Mouse (Mus musculus) urinary bladder, postnatal 14 days (tissue): ENCODE measurements around the gene G430095P16Rik.

Source experiments
- DNase-seq: peaks from one replicate; pipeline ENCODE4 v3.0.0; 2021; ENCODE audit warnings: low spot score

G430095P16Rik gene

GRCm38 (mm10) chr8:84722530-84722849 lies 317 bp upstream of the G430095P16Rik start:
- no peak for DNase-seq

GRCm38 (mm10) chr8:84723571-84723900 lies 729 bp downstream of the G430095P16Rik start:
- peak; percentile 29 for DNase-seq

- DNase-seq = no peak
Measured at GRCm38 (mm10) chr8:84724683-84725082, 1.9 kb downstream of the G430095P16Rik start.

DNA sequence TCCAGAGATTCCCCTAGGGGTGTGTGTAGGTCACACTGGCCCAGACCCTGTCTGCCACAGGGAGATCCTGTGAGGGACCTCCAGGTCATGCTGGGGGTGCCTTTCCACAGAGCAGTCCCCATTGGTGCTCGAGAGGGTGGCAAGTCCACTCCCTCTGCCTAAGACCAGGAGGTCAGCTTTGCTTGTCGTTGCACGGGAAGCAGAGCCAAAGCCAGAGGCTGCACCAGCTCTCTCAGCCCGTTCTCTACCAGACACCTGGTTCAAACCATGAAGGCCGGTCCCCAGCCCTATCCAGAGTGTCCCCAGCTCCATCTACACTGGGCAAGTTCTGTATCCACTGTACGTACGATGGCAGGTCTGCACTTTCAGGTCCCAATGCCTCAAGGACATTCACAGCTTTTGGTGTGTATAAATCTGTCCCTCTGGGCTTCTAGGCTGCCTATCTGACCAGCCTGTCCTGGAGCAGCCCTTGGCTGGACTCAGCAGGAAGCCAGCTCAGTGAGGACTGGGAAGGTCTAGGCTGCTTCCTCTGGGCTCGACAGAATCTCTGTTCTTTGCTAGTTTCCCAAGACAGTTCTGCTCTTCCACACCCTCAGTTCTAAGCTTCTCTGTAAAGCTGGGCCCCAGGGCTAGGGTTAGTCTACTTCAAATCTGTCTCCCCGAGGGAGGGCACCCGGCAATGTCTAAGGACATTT lies 2.6 kb downstream of the G430095P16Rik start:
- DNase-seq = no peak

DNA sequence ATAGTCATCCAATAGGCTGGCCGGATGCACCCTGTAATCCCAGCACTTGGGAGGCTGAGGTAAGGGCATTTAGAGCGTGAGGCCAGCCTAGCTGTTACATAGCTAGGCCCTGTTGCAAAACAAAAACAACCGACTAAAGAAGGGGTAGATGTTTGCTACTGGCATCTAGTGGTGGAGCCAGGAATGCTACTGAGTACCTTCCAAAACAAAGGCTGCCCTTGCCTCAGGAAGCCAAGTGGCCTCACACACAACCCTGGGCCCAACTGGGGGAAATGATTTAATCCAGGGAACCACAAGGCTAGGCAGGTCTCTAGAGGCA lies 3.1 kb downstream of the G430095P16Rik start:
- DNase-seq = peak; percentile 31

- no peak for DNase-seq
Measured at GRCm38 (mm10) chr8:84728474-84728873, 5.7 kb downstream of the G430095P16Rik start.

- no peak for DNase-seq
Measured at GRCm38 (mm10) chr8:84729921-84730362, 7.1 kb downstream of the G430095P16Rik start.

DNA sequence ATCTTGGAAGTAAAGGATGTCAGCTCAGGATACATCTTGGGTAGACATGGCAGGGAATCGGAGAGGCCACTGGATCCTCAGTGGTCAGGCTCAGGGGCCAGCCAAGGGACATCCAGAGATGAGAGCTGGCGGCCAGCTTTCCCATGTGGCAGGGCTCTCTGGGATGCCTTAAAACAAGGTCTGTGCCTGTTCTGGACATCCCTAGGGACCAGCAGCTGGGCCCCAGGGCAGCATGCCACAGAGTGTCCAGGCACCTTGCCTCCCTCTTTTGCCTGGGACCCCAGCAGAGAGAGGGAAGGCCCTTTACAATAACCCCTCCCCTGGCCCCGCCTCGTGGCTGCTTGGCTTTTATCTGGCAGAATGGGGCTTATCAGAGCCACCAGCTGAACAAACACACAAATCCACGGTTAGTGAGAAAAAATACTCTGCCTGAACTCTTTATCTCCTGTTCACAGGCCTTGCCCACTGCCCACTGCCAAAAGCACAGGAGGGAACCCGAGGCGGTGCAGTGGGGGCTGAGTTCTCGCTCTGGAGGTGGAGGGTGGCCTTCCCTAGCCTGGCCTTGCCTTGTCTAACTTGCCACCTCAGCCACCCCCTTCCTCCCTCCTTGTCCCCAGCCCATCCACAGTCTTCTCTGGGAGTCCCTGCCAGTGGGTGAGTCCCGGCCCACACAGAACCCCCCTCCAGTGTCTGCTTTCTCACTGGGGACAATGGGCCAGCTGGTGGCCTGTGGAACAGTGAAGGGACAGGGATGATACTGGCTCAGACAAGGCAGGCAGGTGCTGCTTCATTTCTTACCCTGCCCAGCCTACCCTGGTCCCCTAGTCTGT lies 7.9 kb downstream of the G430095P16Rik start:
- peak; percentile 40 for DNase-seq

- DNase-seq = no peak
Measured at GRCm38 (mm10) chr8:84731371-84732177, 8.8 kb downstream of the G430095P16Rik start.

DNA sequence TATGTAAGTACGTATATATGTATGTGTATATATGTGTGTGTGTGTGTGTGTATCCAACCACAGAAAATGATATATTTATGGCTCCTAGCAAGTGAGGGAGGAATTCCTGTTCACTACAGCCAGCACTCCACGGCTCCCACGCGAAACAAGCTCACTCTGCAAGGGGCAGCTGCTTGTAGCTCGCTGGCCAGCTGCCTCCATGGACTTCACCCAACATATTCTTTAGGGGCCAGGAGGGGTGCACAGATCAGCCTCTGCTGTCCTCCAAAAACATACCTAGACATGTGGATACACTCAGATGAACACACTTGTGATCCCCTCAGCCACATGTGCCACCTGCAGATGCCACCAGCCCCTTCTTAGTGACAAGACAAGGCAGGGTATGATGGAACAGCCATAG lies 9.7 kb downstream of the G430095P16Rik start:
- no peak for DNase-seq

DNA sequence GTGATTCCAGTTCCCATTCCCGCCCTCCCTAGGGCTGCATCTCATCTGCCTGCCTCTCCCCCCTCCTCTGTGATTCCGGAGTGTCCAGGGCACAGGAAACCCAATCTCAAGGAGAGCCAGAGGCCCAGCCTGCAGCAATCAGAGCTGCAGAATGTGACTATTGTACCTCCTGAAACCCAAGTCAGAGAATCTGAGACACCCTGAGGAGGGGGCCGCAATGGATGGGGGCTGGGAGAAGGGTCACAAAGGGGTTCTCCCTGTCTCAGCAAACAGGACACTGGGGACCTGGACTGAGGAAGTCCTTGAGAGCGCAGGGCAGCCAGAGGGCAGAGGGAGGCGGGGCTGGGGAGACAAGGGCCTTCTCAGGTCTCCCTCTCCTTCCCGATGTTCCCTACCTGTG lies 10.2 kb downstream of the G430095P16Rik start:
- no peak for DNase-seq

DNA sequence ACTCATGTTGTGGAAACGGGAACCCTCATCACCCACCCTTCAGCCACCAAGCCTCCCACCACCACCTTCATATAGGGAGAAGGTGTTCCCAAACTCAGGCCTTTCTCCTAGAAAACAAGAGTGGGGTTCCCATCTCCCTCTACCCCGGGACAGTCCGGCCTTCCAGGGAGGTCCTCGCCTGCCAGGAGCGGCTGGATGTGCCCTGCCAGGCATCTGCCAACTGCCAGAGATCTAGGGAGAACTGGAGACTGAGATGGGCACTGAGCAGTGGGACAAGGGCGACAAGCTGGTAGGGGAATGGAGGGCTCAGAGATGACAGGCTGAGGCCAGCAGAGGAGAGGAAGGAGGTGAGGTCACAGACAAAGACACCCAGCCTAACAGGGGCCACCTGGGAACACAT lies 11.2 kb downstream of the G430095P16Rik start:
- no peak for DNase-seq

DNA sequence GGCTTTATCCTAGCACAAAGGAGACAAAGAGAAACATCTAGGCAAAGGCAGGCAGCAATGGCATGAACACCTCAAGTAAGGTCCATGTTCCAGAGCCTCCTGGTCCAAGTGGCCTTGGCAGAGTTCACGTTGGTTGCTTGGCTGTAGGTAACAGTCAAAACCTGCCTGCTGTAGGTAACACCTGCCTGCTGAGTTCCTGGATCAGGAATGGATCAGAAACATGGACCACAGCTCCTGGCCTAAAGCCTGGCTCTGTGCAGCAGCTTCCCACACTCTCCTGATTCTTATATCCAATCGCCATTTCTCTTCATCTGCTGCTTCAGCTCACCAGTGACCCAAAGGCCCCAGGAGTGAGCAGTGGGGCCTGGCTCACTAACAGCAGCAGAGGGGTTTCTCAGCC lies 11.9 kb downstream of the G430095P16Rik start:
- DNase-seq = no peak

DNA sequence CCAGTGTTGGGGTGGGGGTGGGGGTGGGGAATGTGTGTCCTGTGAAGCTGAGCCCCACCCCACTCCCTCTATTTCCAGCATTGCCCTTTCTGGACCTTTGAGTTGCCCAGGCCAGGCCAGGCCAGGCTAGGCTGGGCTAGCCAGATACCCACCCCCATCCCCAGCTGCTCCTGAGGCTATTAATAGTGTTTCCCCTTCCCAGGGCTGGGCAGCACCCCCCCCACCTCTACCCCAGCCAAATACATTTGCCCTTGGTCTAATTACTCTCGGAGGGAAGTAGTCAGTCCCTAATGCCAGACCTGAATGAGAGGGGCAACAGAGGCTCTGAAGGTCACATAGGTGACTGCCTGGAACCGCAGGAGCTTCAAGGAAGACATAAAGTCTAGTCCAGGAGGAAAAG lies 12.8 kb downstream of the G430095P16Rik start:
- DNase-seq = no peak

GRCm38 (mm10) chr8:84736521-84736920 lies 13.7 kb downstream of the G430095P16Rik start:
- DNase-seq = no peak

GRCm38 (mm10) chr8:84737608-84738007 lies 14.8 kb downstream of the G430095P16Rik start:
- DNase-seq = peak; percentile 83

DNA sequence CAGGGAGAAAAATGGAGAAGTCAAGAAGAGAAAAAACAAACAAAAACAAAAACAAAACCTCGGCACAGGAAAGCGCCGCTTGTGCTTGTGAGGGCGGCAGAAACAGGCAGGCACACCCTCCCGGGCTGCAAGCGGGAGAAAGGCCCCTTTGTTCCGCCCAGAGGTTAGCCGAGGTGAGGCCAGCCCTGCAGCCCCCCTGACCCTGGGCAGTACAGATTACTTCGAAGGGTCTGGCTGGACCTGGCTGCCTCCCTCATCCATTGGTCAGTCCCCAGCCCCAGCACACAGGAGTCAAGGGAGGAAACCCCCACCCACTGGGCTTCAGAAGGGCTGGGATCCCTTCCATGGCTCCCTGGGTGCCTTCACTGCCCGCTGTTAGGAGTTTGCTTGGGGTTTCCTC lies 15.5 kb downstream of the G430095P16Rik start:
- no peak for DNase-seq

GRCm38 (mm10) chr8:84738715-84739400 lies 16.1 kb downstream of the G430095P16Rik start:
- DNase-seq = no peak

GRCm38 (mm10) chr8:84739401-84739742 lies 16.6 kb downstream of the G430095P16Rik start:
- no peak for DNase-seq

DNA sequence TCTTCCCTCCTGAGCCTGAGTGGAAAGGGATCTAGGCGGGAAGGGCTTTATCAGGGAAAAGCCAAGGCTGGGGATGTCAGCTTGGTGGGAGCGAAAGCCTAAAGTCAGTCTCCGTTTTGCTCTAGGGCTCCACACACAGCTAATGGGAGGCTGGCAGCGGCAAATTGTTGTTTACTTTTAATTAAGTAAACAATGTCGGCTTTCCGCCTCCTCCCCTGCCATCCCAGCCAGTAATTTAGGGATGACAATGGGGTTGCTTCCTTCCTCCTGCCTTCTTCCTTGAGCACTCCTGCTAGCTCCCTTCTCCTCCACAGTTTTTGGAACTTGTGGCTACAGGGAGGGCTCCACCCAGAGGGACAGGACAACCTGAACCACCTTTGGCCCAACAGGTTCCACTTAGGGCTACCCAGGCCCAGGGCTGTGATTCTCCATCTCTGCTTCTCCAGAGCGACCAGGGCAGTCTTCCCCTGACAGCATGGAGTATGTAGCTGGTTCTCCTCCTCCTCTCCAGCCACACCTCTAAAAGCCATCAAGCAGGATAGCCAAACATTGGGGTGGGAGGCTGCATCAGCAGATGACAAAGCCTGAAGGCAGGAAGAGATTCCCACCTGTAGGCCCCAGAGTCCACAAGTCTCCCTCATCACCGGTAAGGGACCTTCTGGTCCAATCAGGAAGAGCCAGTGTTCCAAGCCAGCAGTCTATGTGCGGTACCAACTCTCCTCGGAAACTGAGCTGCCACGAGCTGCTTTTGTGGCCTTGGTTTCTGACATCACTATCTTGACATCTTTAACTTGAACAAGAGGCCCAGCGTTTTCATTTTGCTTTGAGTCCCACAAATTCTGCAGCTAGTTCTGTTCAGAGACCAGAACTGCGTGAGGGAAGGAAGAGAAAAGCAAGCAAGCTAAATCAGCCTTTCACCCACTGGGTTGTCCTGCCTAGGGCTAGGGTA lies 18.4 kb downstream of the G430095P16Rik start:
- DNase-seq = no peak
